Mouse (Mus musculus) kidney, adult 18-20 months (tissue): ENCODE data around the gene Olfr1512.
"Not testable (repeated sequence)": the region's sequence is repeated elsewhere in the genome, so short reads cannot be mapped to it uniquely, and the experiment has no call there.

Source experiments
- DNase-seq: peaks from one replicate; pipeline ENCODE4 v3.0.0; 2021

Olfr1512 gene

GRCm38 (mm10) chr14:52379068-52379467 is at the start of gene Olfr1512:
Gene Olfr1512, minus strand, starts transcription at chr14:52379168.
- no peak for DNase-seq

- no peak for DNase-seq
Observed at GRCm38 (mm10) chr14:52427686-52428085, 48.7 kb upstream of the Olfr1512 start.

- DNase-seq: no peak
Observed at GRCm38 (mm10) chr14:52414273-52414672, 35.3 kb upstream of the Olfr1512 start, which contains the start of gene Olfr1510. Gene Olfr1510, minus strand, starts transcription at chr14:52414373.

GRCm38 (mm10) chr14:52410142-52410919 is 31.4 kb upstream of the Olfr1512 start:
- not testable (repeated sequence) for DNase-seq

- no peak for DNase-seq
Observed at GRCm38 (mm10) chr14:52397279-52397678, 18.3 kb upstream of the Olfr1512 start, which contains the start of gene Olfr1511. Gene Olfr1511, minus strand, starts transcription at chr14:52397379.

- DNase-seq: not testable (repeated sequence)
Observed at GRCm38 (mm10) chr14:52390084-52390848, 11.3 kb upstream of the Olfr1512 start.

GRCm38 (mm10) chr14:52368741-52369140 is 10.2 kb downstream of the Olfr1512 start:
- DNase-seq: no peak

GRCm38 (mm10) chr14:52356308-52356707 is 22.7 kb downstream of the Olfr1512 start, which contains the start of gene Olfr1513:
Gene Olfr1513, minus strand, starts transcription at chr14:52356408.
- DNase-seq: no peak

- no peak for DNase-seq
Observed at GRCm38 (mm10) chr14:52339512-52339852, 39.5 kb downstream of the Olfr1512 start.

GRCm38 (mm10) chr14:52338751-52339511 is 40.0 kb downstream of the Olfr1512 start:
- peak; percentile 50 for DNase-seq

GRCm38 (mm10) chr14:52332171-52332570 is 46.8 kb downstream of the Olfr1512 start:
- DNase-seq: no peak

- no peak for DNase-seq
Observed at GRCm38 (mm10) chr14:52331069-52331750, 47.8 kb downstream of the Olfr1512 start.

- no peak for DNase-seq
Observed at GRCm38 (mm10) chr14:52327910-52328812, 50.8 kb downstream of the Olfr1512 start, which contains the start of gene Sall2. Gene Sall2, minus strand, starts transcription at chr14:52328762.

GRCm38 (mm10) chr14:52327375-52327901 is 51.5 kb downstream of the Olfr1512 start:
- no peak for DNase-seq

- no peak for DNase-seq
Observed at GRCm38 (mm10) chr14:52325890-52326289, 53.1 kb downstream of the Olfr1512 start.
